Mouse (Mus musculus): ENCODE data around the gene Srsf10. TPM values are rescaled to one million over a fixed set of nuclear protein-coding genes. Genes with fewer than 3 reads are reported as not detected.

Srsf10 gene
- total RNA-seq (2021) = 10 to 100 TPM; 61.0 to 86.0 TPM
- long read RNA-seq, experiment 1, transcript Srsf10-204 (6 exons, 3,058 nt) = major isoform, 21 of 55 reads
- long read RNA-seq, experiment 1, transcript Srsf10-202 (6 exons, 3,055 nt) = minor isoform, 8 of 55 reads
- long read RNA-seq, experiment 1, transcript Srsf10-205 (6 exons, 3,754 nt) = minor isoform, 8 of 55 reads
- long read RNA-seq, experiment 1, partial matches to known transcripts = 4 of 55 reads
- long read RNA-seq, experiment 1, other reads (novel, unspliced or antisense) = 10 of 55 reads
- long read RNA-seq, experiment 2, transcript Srsf10-204 (6 exons, 3,058 nt) = major isoform, 18 of 57 reads
- long read RNA-seq, experiment 2, transcript Srsf10-205 (6 exons, 3,754 nt) = minor isoform, 9 of 57 reads
- long read RNA-seq, experiment 2, partial matches to known transcripts = 3 of 57 reads
- long read RNA-seq, experiment 2, other reads (novel, unspliced or antisense) = 24 of 57 reads

DNA sequence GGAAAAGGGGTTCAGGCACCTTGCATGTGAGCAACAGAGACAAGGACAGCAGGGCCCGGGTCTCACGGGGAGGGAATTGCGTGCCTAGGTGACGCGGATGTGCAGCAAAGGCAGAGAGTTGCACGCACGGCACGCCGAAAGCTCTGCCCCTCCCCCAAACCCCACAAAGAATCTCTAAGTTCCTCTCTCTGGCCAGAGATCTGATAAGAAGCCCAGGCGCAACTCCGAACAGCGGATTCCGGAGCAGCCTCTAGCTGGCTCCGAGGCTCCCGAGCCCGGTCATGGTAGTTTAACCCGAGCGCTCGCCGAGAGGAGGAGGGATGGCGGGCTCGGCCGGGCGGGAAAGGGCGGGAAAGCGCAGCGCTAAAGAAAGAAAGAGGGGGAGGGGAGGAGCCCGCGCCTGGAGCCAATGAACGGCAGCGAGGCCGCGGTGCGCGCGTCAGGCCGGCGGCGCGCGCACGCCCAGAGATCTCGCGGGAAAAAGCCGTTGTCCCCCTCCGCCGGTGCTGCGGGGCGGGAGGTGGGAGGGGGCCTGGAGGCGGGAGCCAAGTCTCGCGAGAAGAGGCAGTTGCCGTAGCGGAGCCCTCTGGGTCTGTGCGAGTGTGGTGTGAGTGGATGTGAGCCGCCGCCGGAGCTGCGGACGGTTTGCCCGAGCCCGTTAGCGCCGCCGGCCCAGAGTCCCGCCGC, at the start of gene Srsf10:
TSS of gene Srsf10 (plus strand) at position 212 of the 687 bp plus-strand sequence.
- DNase-seq (ENCODE audit: low spot score in 2 of 2) = peak; percentile 95 to 97

DNA sequence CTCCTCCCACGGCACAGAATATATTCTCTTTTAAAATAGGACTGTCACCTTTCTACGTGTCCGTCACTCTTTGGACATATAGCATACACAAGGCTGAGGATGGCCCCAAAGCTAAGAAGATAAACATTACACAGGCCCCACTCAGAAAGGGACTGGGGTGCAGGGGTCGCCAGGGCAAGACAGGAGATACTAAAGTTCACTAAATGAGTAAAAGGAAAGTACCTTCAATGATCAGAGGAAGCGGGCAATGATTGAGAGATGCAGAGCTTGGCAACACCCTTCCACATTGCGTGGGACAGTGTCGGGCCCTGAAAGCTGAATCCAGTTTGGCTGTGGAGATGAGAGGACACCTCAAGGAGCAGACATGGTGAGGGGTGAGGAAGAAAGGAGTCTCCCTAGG, 40.7 kb upstream of the Srsf10 start:
- no peak for DNase-seq (ENCODE audit: low spot score in 2 of 2)

DNA sequence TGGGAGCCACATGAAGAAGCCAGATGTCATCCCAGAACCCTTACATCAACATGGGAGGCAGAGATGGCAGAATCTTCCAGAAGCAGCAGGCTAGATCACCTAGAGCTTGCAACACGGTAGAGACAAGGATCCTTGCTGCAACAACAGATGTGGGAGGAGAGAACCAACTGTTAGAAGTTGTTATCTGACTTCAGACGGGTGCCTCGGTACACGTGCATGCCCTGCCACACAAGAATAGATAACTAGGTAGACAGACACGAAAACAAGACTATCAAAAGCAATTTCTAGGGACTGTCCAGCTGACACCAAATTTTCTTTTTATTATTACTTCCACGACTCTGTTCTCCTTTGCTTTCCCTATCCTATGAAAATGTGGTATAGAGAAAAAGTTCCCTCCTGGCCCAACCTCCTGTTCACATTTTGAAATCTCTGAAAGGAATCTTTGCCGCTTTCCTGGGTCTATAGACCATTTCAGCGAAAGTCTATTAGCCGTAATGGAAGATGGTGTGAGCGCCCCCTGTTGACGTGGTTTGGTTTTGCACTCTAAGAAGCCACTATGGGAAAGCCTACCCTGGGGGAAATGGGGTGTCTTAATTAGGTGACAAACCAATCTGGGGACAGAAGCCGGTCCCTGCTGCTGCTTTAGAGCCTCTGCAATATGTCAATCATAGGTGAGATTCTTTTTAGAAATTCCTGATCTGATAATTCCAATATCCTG, 38.5 kb upstream of the Srsf10 start:
- no peak for DNase-seq (ENCODE audit: low spot score in 2 of 2)

DNA sequence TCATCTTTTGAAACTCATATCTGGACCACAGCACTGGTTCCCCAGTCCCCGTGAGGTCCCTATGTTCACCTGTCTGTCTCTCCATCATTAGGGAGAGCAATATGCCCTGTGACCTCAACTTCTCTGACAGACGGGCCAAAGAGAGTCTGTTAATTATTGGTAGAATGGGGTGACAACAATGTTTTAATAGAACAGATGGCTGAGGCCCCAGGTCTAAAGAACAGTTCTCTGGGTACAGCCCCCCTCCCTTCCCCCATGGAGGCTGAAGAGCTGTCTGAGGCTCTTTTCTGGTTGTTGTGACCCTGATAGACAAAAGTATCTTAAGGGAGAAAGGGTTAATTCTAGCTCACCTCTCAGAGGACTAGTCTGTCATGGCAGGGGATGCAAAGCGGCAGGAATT, 37.2 kb upstream of the Srsf10 start:
- no peak for DNase-seq (ENCODE audit: low spot score in 2 of 2)

DNA sequence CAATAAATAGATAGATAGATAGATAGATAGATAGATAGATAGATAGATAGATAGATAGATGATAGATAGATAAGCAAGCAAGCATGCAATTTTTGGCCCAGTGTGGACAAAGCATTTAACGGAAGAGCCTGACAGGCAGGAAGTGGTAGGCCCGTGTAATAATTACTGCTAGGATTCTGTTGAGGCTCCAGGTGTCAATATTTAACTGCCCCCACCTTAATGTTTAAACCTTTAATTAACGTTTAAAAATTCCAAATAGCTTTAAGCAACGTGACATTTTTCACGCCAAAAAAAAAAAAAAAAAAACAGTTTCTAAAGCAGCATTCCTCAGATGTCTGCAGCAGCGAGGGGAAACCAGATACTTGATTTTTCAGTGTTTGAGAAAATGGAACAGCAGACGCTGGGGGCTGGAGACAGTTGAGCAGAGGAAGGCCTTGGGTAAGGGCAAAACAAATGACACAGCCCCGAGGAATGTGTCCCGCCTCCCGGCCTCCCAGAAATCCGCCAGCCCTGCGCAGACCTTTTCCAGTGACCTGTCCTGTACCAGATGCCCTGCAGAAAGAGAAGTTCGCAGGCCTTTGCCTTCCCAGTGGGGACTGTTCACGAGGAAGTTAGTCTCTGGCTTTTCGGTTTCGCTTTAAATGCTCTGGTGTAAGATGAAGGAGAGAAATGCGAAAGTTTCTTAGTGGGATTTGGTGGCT, 35.6 kb upstream of the Srsf10 start:
- peak in 1 of 2 experiments; percentile 40 for DNase-seq (ENCODE audit: low spot score in 2 of 2)

DNA sequence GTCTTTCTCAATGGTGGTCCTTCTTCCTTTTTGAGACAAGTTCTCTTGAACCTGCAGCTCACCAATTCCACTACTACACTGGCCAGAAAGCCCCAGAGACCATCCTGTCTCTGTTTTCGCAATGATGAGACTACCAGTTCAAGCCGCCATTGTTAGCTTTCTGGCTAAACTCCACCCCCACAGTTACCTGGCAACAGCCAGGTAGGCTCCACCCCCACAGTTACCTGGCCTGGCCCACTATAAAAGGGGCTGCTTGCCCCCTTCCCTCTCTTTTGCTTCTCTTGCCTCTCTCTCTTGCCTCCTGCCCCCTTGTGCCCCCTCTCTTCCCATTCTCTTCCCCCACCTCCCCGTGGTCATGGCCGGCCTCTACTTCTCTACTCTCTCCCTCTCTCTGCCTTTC, 33.8 kb upstream of the Srsf10 start:
- DNase-seq (ENCODE audit: low spot score in 2 of 2) = no peak

DNA sequence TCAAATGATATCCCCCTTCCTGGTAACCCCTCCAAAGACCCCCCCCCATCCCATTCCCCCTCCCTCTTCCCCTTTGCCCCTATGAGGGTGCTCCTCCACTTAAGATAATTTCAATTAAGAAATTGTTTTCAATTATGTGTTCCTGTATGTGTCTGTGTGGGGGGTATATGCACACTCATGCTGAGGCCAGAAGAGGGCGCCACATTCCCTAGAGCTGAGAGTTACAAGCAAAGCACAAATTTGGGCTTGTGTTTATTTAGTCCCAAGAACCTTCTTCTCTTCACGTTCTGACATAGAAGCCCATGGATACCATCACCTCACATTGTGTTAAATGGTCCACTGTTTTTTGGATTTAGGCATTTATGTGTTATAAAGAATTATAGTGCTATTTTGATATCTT, 32.2 kb upstream of the Srsf10 start:
- no peak for DNase-seq (ENCODE audit: low spot score in 2 of 2)

DNA sequence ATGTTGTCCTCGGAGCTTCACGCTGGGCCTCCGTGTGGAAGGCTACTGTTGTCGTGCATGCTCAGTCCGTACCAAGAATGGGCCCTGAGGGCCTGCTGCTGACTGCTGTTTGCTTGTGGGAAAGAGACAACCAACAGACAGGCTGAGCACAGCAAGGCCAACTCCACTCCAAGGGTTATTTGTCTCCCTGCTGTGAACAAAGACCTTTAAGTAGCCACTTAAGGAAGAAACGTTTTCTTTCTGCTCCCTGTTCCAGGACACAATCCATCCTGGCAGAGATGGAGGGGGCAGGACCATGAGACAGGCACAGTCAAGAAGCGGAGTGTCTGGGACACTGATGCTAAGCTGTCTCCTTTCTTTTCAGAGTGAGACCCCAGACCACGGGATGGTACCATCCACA, 31.3 kb upstream of the Srsf10 start:
- DNase-seq (ENCODE audit: low spot score in 2 of 2) = no peak

DNA sequence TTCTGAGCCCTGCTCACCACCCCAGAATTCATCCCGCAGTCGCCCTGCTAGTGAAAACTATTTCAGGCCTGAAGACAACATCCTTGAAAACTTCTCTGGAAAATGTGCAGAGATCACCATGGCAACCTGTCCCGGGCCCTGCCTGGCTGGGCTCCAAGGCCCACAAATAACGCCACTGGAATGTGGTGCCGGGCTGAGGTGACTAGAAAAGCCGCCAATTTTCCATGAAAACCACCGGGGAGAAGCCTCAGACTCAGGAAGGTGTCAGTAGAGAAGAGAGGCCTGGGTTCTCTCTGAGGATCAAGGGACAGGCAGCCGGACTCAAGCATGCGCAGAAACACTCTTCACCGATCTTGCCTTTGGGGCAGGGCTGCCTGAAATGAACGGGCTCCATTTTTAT, 27.1 kb upstream of the Srsf10 start:
- DNase-seq (ENCODE audit: low spot score in 2 of 2) = peak; percentile 49 to 69

DNA sequence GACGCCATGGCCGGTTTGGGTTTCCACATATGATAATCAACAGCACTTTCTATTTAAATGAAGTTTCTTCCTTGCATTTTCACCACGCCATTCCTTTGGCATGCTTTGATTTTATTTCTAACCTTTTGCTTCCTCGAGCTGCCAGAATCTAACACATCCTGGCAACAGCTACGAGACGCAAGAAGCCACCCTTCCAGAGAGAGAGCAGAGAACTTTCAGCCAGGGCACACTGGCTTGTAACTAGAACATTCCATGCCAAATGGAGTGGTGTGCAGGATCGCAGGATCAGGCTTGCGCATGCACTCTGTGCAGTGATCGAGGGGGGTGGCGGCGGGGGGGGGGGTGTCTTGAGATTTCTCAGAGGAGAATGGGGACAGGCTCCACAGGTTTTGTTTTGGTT, 23.5 kb upstream of the Srsf10 start:
- DNase-seq (ENCODE audit: low spot score in 2 of 2) = no peak

DNA sequence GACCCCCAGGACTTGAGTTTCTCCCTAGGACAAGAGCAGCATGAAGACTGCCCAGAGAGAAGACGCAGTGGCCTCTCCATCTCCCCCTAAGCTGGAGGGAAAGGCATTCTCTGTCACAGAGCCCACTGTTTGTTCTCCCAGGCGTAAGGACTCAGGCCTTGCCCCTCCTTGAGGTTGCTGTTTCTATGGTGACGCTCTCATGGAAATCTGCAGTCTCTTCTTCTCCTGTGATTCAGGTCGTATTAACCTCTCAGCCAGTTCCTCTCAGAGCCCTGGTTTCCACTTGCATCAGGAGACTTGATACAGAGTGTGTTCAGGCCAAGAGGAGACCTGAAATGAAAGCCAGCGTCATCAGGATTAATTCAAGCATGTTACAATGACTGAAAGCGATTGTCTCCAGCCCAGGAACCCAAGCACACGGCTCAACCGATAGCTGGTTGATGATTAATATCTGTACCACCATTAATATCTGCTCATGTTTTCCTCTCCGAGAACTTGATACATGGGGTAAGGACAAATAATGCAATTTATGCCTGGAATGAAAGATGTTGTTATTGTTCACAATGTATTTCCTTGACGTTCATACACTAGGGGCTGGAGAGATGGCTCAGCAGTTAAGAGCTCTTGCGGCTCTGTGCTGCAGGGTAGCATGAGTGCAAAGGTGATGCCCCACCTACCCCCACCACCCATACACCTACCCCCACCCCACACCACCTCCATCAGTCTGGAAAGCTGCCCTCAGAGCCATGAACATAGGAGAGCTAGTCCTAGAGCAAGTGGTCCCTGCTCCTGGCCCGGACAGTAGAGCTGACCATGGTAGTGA, 22.0 kb upstream of the Srsf10 start:
- no peak for DNase-seq (ENCODE audit: low spot score in 2 of 2)

DNA sequence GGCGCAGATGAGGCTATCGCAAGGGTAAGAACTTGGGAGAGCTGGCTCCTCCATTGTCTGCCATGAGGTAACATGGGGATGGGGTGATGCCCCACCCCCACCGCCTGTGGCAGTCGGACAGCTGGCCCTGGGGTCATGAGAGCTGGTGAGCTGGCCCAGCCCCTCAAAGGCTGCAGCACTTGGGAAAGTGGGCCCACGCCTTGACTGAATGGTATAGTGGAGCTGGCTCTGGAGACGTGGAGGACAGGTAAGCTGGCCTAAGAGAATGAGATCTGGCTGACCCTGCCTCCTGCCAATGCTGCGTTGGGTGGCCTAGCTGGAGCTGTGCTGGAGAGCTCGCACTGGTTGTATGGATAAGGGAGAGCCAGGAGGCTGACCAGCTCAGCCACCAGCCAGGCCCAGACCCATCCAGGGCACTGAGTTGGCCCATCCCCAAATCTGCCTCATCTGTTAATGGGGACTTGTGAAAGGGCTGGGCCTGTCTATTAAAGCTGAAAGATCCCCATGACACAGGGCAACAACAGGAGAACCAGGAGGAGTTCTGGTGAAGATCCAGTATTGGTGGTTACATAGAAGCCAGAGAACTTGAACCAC, 21.3 kb upstream of the Srsf10 start:
- no peak for DNase-seq (ENCODE audit: low spot score in 2 of 2)

DNA sequence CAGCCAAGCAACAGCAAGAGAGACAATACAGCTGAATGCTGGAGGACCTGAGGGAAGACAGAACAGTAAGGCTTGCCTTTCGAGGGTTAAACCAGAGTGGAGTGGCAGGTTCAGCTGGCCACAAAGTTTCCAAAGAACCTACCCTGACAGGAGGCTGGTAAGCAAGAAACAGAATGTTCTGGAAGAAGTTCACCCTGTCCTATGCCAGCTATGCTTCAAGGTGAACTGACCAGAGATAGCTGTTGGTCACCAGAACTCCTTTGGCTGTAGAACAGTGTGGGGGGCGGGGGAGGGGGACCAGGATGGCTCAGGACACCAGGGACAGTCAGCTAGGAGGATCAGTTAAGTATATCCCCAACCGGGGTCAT, 16.6 kb upstream of the Srsf10 start:
- no peak for DNase-seq (ENCODE audit: low spot score in 2 of 2)

DNA sequence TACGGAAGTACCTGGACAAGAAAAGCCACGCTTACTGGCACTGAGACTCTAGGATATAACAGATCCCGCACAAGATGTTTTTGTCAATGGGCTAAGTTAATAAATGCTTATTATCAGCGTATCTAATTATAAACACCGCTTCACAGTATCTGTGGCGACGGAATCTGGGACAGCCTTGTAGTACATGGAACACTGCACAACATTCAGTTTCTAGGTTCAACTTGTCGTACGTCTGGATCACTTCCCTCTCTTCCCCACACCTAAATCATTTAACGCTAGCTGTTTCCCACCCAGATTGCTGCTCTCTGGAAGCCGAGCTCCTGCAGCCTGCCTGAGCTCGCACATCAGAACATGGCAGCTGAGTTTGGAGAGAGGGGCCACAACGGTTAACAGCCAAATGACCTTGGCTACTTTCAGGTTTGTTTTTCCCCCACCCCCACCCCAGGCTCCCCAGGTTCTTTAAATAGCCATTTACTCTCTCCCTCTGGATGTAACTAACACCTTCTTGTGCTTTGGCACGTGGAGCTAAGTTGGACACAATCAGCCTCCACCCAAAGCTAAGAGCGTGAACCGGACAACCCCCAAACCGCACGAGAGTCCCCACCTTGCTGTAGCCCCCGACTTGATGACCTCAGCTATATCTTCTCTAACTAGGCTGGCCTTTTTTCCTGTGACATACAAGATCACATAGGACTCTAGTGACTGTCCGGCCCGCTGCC, 16.1 kb upstream of the Srsf10 start:
- DNase-seq (ENCODE audit: low spot score in 2 of 2) = no peak

DNA sequence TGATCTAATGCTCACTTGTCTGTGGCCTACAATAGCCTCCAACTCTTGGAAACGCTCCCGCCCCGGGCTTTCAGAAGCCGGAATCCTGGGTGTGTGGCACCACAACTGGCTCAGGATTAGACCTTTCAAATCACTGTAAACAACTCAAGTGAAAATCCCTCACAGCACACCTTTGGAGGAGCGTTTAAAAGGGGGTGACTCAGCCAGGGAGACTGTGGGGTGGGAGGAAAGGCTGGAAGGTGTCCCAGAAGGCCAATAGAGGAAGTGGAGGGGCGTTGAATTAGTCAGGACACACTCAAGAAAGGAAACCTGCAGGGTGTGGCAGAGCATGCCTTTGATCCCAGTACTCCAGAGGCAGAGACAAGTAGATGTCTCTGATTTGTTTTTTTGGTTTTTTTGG, 11.1 kb upstream of the Srsf10 start:
- DNase-seq (ENCODE audit: low spot score in 2 of 2) = no peak

DNA sequence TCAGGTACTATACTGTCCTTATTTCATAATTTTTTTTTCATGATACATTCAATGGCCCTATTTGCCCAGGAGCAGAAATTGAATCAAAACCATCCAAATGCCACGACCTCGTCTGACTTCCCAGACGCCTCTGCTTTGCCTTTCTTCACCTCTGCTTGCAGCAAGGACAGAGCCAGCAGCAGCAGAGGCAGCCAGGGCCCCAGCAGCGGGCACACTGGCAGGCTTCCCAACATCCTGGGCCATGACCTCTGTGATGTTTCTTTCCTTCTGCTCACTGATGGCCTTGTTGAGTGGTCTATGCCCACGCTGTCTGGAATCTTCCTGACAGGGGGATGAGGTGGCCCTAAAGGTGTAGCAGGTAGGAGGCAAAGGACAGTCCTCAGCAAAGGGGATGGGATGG, 8.0 kb upstream of the Srsf10 start:
- no peak for DNase-seq (ENCODE audit: low spot score in 2 of 2)

DNA sequence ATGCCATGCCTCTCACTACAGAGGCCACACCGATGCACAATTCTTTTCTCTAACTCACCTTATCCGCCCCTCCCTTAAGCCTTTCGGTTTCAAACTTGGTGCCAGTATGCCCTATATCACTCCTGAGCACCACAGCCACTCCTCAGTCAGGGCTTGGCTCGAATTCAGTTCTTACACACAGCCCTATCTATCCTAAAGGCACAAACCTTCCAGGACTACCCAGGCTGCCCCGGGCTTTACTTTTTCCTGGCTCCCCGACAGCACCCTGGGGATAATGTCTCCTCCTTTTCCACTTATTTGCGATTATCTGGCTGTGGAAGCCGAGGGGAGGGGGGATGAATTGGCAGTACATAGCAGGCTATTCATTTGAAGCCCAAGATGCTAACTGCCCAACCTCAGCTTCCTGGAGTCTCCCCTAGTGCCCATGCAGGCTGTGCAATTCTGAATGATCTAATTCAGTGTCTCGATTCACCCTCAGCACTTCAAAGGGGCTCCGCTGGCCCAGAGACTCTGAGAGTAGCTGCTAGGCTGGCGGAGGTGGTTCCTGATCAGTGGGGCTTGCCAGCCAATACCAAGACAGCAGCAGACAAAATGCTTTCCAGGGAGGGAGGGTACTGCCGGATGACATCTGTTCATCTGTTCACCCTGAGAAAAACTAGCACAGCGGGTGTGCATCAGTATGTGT, 5.0 kb upstream of the Srsf10 start:
- DNase-seq (ENCODE audit: low spot score in 2 of 2) = no peak

DNA sequence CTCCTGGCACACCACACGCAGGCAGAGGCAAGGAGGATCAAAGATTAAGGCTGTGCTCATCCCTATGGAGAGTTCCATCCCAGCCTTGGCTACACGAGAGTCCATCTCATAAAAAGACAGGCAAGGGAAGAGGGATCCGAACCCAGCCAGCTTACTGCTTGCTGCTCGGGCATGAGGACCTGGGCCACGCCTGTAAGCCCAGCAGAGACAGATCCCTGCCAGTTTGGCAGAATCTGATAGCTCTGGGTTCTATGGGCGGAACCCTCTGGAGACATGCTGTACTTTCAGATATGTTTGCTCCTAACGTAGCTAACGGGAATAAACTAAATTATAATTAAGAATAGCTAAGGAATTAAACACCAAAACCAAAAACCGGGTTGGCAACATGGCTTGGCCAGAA, 3.6 kb upstream of the Srsf10 start:
- DNase-seq (ENCODE audit: low spot score in 2 of 2) = no peak

DNA sequence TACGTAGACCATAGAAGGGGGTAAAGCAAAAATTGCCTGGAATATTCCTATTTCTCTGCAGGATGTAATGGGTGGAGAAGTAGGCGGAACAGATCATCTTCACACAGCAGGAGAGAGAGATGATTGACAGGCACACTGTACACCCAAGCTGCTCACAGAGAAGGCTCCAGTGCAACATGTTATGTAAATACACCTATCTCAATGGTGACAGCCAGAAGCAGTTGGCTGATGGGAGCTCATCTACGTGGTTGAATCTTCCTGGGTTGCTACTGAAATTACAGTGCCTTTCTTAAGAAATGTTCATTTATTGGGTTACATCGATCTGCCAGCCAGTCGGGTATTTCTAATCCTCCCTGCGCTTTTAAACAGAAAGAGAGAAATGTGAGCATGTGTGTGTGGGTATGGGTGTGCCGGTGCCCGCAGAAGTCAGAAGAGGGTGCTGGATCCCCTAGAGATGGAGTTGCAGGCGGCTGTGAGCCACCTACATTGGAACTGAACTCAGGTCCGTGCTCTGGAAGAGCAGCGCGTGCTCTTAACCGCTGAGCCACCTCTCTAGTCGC, 1.5 kb upstream of the Srsf10 start:
- no peak for DNase-seq (ENCODE audit: low spot score in 2 of 2)
